Comparison of ENCODE assay signal across 13 mouse cellular contexts in the genomic region with DNA sequence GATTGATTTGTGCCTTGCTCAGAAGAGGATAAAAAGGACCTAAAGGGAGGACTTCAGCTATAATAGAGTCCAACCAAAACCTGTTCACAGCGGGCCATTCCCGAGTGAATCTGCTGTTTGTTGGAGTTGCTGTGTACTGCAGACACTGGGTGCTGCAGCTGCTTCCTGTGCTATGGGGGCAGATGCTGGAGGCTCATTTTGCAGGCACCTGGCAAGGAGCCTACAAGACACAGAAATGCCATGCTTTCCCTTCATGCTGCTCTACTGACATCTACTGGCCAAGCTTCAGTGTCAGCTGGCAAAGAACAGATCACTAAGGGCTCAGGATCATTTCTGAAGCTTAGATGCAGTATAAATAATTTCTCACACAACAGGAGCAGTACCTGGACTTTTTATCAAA. TPM values are rescaled to one million over a fixed set of nuclear protein-coding genes. Genes with fewer than 3 reads are reported as not detected.
DNase-seq lines count a peak whose midpoint lies in the region; ATAC-seq and TF ChIP-seq lines count a peak whose summit lies in the region.
"Not testable (repeated sequence)": the region's sequence is repeated elsewhere in the genome, so short reads cannot be mapped to it uniquely, and the experiment has no call there.
"Had no signal": no experiment of that assay in that cellular context is flagged by ENCODE, and none has a peak within 500 bp of the region (broad histone marks: within the 10 kb centered on the region; RNA-seq: fewer than 3 reads in every experiment).

No protein-coding gene starts in this region.

- not testable (repeated sequence) for ATAC-seq in intestine, postnatal 0 days

- not testable (repeated sequence) for H3K4me3 ChIP-seq in gastrocnemius, adult 2 months; intestine, postnatal 0 days (ENCODE audit: low read depth, low read length)

- not testable (repeated sequence) for H3K9ac ChIP-seq in intestine, postnatal 0 days (ENCODE audit: low read depth, low read length)

- not testable (repeated sequence) for H3K4me1 ChIP-seq in intestine, postnatal 0 days (replicated peaks; ENCODE audit: control insufficient read depth, insufficient read depth, low read length)

- H3K36me3 ChIP-seq in intestine, postnatal 0 days (ENCODE audit: control insufficient read depth, insufficient read depth) = not testable (repeated sequence)

- H3K27ac ChIP-seq in gastrocnemius, adult 2 months; intestine, postnatal 0 days (ENCODE audit: low read depth, low read length): not testable (repeated sequence)

- not testable (repeated sequence) for H3K9me3 ChIP-seq in intestine, postnatal 0 days (ENCODE audit: control insufficient read depth)

- DNase-seq in NIH3T3 (ENCODE audit: low read depth) = peak; percentile 70
- DNase-seq in cerebellum, postnatal 14 days = peak; percentile 61 to 72
- peak; percentile 22 for DNase-seq in gastrocnemius, adult 2 months
- DNase-seq in layer of hippocampus, postnatal 36 days = peak; percentile 11 to 15
- DNase-seq in mesoderm, embryonic 11.5 days (ENCODE audit: low read depth, low spot score) = peak; percentile 4
- DNase-seq in right cerebral cortex, postnatal 10 days (ENCODE audit: low spot score in 2 of 2) = peak; percentile 69 to 70
- peak; percentile 6 for DNase-seq in urinary bladder, postnatal 14 days (ENCODE audit: low spot score)

- H3K4me2 ChIP-seq in intestine, postnatal 0 days (replicated peaks; ENCODE audit: low read depth) = not testable (repeated sequence)

- TF ChIP-seq CTCF in gastrocnemius, adult 2 months (IDR thresholded peaks at IDR 0.05) = peak; percentile 40
- peak; percentile 81 for TF ChIP-seq CTCF in intestine, postnatal 0 days (IDR thresholded peaks at IDR 0.05; ENCODE audit: low read depth)

- intact Hi-C loops in gastrocnemius, adult 2 months (cut with DNase I) = loop anchor here (10.0 kb wide), 1 partner anchor 379 kb away; no protein-coding TSS in a partner anchor

- WGBS in intestine, postnatal 0 days = 16% methylated on average over 2 of the region's 2 CpGs

- not testable (repeated sequence) for H3K27me3 ChIP-seq in intestine, postnatal 0 days (replicated peaks; ENCODE audit: control insufficient read depth, insufficient read depth, low read length)

RNA-seq across cellular contexts. Expression of a gene that starts 8.5 kb away (rescaled TPM):
- not detected for total RNA-seq in gastrocnemius, adult 2 months (2021)
- not detected in 2 replicates for polyA plus RNA-seq in intestine, postnatal 0 days (2015; fragmentation: Nextera tagmentation; extraction: Ambion mirVana)
- total RNA-seq in layer of hippocampus, postnatal 36 days (2021) = not detected
- polyA plus RNA-seq: erythroblast, embryonic 14.5 days; gonadal fat pad, adult 2 months; hindbrain, embryonic 12.5 days; limb, embryonic 13.5 days; testis, adult 2 months had no signal

RNA-seq across cellular contexts. Expression of a gene that starts 47.7 kb away (rescaled TPM):
- not detected for total RNA-seq in gastrocnemius, adult 2 months (2021)
- polyA plus RNA-seq in intestine, postnatal 0 days (2015; fragmentation: Nextera tagmentation; extraction: Ambion mirVana) = not detected in 2 replicates
- total RNA-seq in layer of hippocampus, postnatal 36 days (2021) = not detected
- polyA plus RNA-seq: erythroblast, embryonic 14.5 days; gonadal fat pad, adult 2 months; hindbrain, embryonic 12.5 days; limb, embryonic 13.5 days; testis, adult 2 months had no signal

Comparison
In these comparisons a context has a peak if more than half of its experiments do, and no peak if none do; other contexts are left out.
1. DNase-seq: peak in every context shown above with its lines; median percentile 70 in NIH3T3; 70 in right cerebral cortex, postnatal 10 days; 66 in cerebellum, postnatal 14 days; 22 in gastrocnemius, adult 2 months; 13 in layer of hippocampus, postnatal 36 days; 6 in urinary bladder, postnatal 14 days; 4 in mesoderm, embryonic 11.5 days.